Mouse (Mus musculus): ENCODE measurements around the gene Fsip1. TPM values are rescaled to one million over a fixed set of nuclear protein-coding genes. Genes with fewer than 3 reads are reported as not detected.

Fsip1 gene
- polyA plus RNA-seq, 1 experiment from 2014 or later, result 0.79 TPM

- peaks cover 31% of the 10 kb centered on the region for H3K4me1 ChIP-seq
- H3K4me2 ChIP-seq, result no peak overlapping the region
- ATAC-seq (ENCODE audit: insufficient number of reproducible peaks, insufficient read depth, low FRiP score, low TSS enrichment, low read depth), result no peak
- WGBS, result 95% methylated on average over 11 of the region's 11 CpGs
- no peak overlapping the region for H3K9ac ChIP-seq
- H3K27me3 ChIP-seq, result no peaks in the 10 kb centered on the region
- H3K27ac ChIP-seq, result no peak overlapping the region
- H3K9me3 ChIP-seq, result no peaks in the 10 kb centered on the region
- peaks cover 96% of the 10 kb centered on the region for H3K36me3 ChIP-seq
- no peak overlapping the region for H3K4me3 ChIP-seq
Measured at GRCm38 (mm10) chr2:118120095-118120494, 136.7 kb downstream of the Fsip1 start.

DNA sequence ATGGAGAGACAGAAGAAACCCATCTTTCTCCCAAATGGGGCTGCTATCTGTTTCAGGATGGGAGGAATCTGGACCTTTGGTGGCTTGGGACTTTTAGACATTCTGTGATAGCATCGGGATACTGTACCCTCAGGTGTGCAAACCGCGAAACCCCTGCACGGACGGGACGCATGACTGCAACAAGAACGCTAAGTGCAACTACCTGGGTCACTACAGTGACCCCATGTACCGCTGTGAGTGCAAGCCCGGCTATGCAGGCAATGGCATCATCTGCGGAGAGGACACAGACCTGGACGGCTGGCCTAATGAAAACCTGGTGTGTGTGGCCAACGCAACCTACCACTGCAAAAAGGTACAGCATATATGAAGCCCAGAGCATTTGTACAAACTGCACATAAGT lies 137.1 kb downstream of the Fsip1 start:
- H3K4me2 ChIP-seq, result no peak overlapping the region
- no peak overlapping the region for H3K9ac ChIP-seq
- no peaks in the 10 kb centered on the region for H3K9me3 ChIP-seq
- H3K4me3 ChIP-seq, result no peak overlapping the region
- H3K36me3 ChIP-seq, result peaks cover 96% of the 10 kb centered on the region
- 93% methylated on average over 12 of the region's 12 CpGs for WGBS
- no peak for ATAC-seq (ENCODE audit: insufficient number of reproducible peaks, insufficient read depth, low FRiP score, low TSS enrichment, low read depth)
- peaks cover 31% of the 10 kb centered on the region for H3K4me1 ChIP-seq
- H3K27ac ChIP-seq, result no peak overlapping the region
- H3K27me3 ChIP-seq, result no peaks in the 10 kb centered on the region

- Histone ChIP-seq H3K4me2 (no peak overlapping the region), H3K9me3 (no peaks in the 10 kb centered on the region), H3K4me3 (no peak overlapping the region), H3K4me1 (peaks cover 41% of the 10 kb centered on the region), H3K27ac (no peak overlapping the region), H3K36me3 (peaks cover 86% of the 10 kb centered on the region), H3K9ac (no peak overlapping the region), H3K27me3 (no peaks in the 10 kb centered on the region)
- 78% methylated on average over 7 of the region's 7 CpGs for WGBS
- no peak for ATAC-seq (ENCODE audit: insufficient number of reproducible peaks, insufficient read depth, low FRiP score, low TSS enrichment, low read depth)
Measured at GRCm38 (mm10) chr2:118118515-118118914, 138.3 kb downstream of the Fsip1 start.

DNA sequence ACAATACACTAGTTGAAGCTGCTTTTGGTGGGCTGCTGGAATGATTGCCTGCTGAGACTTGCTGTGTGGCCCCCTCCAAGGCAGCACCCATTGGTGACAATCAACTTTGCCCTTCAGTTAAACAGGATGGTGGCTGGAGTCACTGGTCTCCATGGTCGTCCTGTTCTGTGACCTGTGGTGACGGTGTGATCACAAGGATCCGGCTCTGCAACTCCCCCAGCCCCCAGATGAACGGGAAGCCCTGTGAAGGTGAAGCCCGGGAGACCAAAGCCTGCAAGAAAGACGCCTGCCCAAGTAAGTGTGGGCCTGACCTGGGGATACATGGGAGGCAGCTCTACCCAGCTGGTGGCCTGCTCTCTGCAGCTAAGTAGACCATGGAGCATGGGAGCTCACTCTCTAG lies 138.7 kb downstream of the Fsip1 start:
- Histone ChIP-seq H3K27me3 (no peaks in the 10 kb centered on the region), H3K4me2 (no peak overlapping the region), H3K4me1 (peaks cover 46% of the 10 kb centered on the region), H3K27ac (no peak overlapping the region), H3K9me3 (no peaks in the 10 kb centered on the region), H3K36me3 (peaks cover 81% of the 10 kb centered on the region), H3K4me3 (no peak overlapping the region), H3K9ac (no peak overlapping the region)
- 67% methylated on average over 6 of the region's 6 CpGs for WGBS
- ATAC-seq (ENCODE audit: insufficient number of reproducible peaks, insufficient read depth, low FRiP score, low TSS enrichment, low read depth), result no peak

DNA sequence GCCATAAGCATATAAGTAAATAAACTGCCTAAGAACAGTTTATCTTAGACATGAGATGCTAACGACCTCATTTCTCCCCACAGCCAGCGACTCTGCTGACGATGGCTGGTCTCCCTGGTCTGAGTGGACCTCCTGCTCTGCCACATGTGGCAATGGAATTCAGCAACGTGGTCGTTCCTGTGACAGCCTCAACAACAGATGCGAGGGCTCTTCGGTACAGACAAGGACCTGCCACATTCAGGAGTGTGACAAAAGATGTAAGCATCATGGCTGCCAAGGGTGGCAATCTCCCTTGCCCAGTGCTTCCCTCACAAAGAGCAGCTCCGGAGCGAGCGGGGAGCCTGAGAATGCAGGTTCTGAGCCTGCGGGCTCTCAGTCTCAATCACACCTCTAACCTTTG lies 139.4 kb downstream of the Fsip1 start:
- ATAC-seq (ENCODE audit: insufficient number of reproducible peaks, insufficient read depth, low FRiP score, low TSS enrichment, low read depth), result no peak
- H3K4me3 ChIP-seq, result no peak overlapping the region
- no peak overlapping the region for H3K9ac ChIP-seq
- no peaks in the 10 kb centered on the region for H3K27me3 ChIP-seq
- peaks cover 52% of the 10 kb centered on the region for H3K4me1 ChIP-seq
- no peaks in the 10 kb centered on the region for H3K9me3 ChIP-seq
- WGBS, result 73% methylated on average over 11 of the region's 11 CpGs
- H3K4me2 ChIP-seq, result no peak overlapping the region
- peaks cover 74% of the 10 kb centered on the region for H3K36me3 ChIP-seq
- H3K27ac ChIP-seq, result no peak overlapping the region

DNA sequence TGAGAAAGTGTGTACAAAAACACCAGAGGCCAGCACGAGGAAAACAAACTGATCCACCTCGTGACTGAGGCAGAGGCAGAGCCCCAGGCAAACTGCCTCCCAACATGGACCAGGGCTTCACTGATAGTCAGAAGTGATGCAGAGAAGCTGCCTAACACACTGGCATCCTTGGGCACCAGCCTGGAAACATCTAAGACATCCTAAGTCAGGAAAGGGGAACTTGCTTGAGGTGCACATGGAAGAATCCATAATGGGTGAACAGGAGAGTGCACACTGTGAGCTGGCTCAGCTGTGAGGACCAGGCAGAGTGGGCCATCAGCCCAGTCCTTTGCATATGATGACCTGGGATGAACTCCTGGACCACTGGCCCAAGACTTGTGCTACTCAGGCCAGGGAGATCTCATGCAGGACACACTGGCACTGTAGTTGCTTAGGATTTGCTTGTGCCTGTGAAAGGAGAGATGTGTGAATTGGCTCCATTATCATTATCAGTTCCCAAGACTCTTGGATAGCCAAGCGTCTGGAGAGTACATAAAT lies 139.9 kb downstream of the Fsip1 start:
- no peak overlapping the region for H3K9ac ChIP-seq
- H3K27ac ChIP-seq, result no peak overlapping the region
- 59% methylated on average over 3 of the region's 3 CpGs for WGBS
- H3K9me3 ChIP-seq, result no peaks in the 10 kb centered on the region
- no peak overlapping the region for H3K4me2 ChIP-seq
- H3K4me1 ChIP-seq, result peaks cover 53% of the 10 kb centered on the region
- H3K4me3 ChIP-seq, result no peak overlapping the region
- H3K36me3 ChIP-seq, result peaks cover 69% of the 10 kb centered on the region
- no peak for ATAC-seq (ENCODE audit: insufficient number of reproducible peaks, insufficient read depth, low FRiP score, low TSS enrichment, low read depth)
- no peaks in the 10 kb centered on the region for H3K27me3 ChIP-seq

GRCm38 (mm10) chr2:118116180-118116579 lies 140.6 kb downstream of the Fsip1 start:
- Histone ChIP-seq H3K9me3 (no peaks in the 10 kb centered on the region), H3K27ac (no peak overlapping the region), H3K4me3 (no peak overlapping the region), H3K4me2 (peak overlapping the region; percentile 89), H3K36me3 (peaks cover 62% of the 10 kb centered on the region), H3K27me3 (no peaks in the 10 kb centered on the region), H3K9ac (no peak overlapping the region), H3K4me1 (peaks cover 53% of the 10 kb centered on the region)
- WGBS, result 72% methylated on average over 2 of the region's 2 CpGs
- ATAC-seq (ENCODE audit: insufficient number of reproducible peaks, insufficient read depth, low FRiP score, low TSS enrichment, low read depth), result no peak

DNA sequence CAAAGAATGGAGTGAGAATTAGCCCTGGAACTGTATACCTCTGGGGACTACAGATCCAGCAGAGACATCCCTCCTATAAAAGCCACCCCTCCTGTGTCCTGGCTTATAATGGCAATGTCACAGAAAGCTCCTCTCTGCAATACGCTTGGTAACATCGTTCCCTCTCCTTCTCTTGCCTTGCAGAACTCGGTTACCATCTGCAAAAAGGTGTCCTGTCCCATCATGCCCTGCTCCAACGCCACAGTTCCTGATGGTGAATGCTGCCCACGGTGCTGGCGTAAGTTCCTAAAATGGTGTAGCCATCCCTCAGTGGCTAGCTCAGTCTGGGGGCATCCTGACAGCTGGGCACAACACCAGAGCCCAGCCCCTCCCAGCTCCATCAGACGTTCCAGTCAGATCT lies 141.1 kb downstream of the Fsip1 start:
- Histone ChIP-seq H3K4me2 (peak overlapping the region; percentile 89), H3K27ac (no peak overlapping the region), H3K9me3 (no peaks in the 10 kb centered on the region), H3K4me3 (peak overlapping the region; percentile 69), H3K27me3 (no peaks in the 10 kb centered on the region), H3K9ac (0 out of 2 replicates have a peak overlapping the region, but pooled peaks have one; percentile 2), H3K4me1 (peaks cover 55% of the 10 kb centered on the region), H3K36me3 (peaks cover 57% of the 10 kb centered on the region)
- no peak for ATAC-seq (ENCODE audit: insufficient number of reproducible peaks, insufficient read depth, low FRiP score, low TSS enrichment, low read depth)
- 80% methylated on average over 7 of the region's 7 CpGs for WGBS

- no peaks in the 10 kb centered on the region; the same call in 1 of the 2 replicates for H3K27me3 ChIP-seq
- peak overlapping the region; percentile 89 for H3K4me2 ChIP-seq
- peak overlapping the region; percentile 83 for H3K9ac ChIP-seq
- H3K36me3 ChIP-seq, result peaks cover 47% of the 10 kb centered on the region
- WGBS, result 70% methylated on average over 10 of the region's 10 CpGs
- H3K9me3 ChIP-seq, result no peaks in the 10 kb centered on the region
- H3K4me1 ChIP-seq, result peaks cover 65% of the 10 kb centered on the region
- peak overlapping the region; percentile 69 for H3K4me3 ChIP-seq
- no peak overlapping the region for H3K27ac ChIP-seq
- no peak for ATAC-seq (ENCODE audit: insufficient number of reproducible peaks, insufficient read depth, low FRiP score, low TSS enrichment, low read depth)
Measured at GRCm38 (mm10) chr2:118114671-118115070, 142.1 kb downstream of the Fsip1 start.

DNA sequence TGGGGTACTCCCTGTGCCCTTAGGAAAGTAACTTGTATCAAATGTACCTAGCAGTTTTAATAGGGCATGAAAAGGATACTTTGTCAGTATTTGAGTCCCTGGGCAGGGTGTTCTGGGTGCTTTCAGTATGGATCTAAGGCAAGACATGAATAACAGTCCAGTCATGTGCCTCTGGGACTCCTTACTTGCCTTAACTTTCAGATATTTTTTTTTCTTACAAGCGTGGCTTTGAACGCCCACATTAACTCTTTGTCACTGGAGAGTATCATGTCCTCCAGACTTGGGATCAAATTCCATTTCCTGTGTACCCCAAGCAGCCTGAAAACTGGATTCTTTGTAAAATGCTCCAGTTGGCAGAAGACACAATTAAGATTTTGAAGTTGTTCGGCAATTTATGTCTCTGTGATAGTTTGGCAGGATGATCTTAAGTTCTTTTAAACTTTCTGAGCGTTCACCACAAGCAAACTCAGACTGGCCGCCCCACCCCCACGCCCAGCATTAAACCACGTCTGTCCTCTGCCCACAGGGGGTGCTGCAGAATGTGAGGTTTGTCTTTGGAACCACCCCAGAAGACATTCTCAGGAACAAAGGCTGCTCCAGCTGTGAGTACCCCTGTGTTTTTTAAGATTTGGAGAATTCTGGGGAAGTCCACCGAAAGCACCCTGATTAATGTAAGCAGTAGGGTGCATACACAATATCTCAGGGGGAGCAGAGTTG lies 142.8 kb downstream of the Fsip1 start:
- no peak overlapping the region for H3K27ac ChIP-seq
- H3K4me1 ChIP-seq, result peaks cover 68% of the 10 kb centered on the region
- peaks cover 40% of the 10 kb centered on the region for H3K36me3 ChIP-seq
- H3K4me2 ChIP-seq, result peak overlapping the region; percentile 89
- no peaks in the 10 kb centered on the region for H3K9me3 ChIP-seq
- 23% methylated on average over 8 of the region's 8 CpGs for WGBS
- H3K4me3 ChIP-seq, result peak overlapping the region; percentile 69
- peak overlapping the region; percentile 83 for H3K9ac ChIP-seq
- no peak for ATAC-seq (ENCODE audit: insufficient number of reproducible peaks, insufficient read depth, low FRiP score, low TSS enrichment, low read depth)
- H3K27me3 ChIP-seq, result no peaks in the 10 kb centered on the region; the same call in 1 of the 2 replicates

DNA sequence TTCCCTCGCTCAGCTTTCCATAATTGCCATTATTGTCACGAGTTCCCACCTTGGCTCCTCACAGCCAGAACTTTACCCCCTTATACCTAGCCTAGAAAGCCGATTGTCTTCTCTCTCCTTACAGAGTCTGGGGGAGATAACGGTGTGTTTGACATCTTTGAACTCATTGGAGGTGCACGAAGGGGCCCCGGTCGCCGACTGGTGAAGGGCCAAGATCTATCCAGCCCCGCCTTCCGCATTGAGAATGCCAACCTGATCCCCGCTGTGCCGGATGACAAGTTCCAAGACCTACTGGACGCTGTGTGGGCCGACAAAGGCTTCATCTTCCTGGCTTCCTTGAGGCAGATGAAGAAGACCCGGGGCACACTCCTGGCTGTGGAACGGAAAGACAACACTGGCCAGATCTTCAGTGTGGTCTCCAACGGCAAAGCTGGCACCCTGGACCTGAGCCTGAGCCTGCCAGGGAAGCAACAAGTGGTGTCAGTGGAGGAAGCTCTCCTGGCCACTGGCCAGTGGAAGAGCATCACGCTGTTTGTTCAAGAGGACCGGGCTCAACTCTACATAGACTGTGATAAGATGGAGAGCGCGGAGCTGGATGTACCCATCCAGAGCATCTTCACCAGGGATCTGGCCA lies 143.8 kb downstream of the Fsip1 start:
- no peaks in the 10 kb centered on the region; the same call in 1 of the 2 replicates for H3K27me3 ChIP-seq
- H3K9ac ChIP-seq, result peak overlapping the region; percentile 83
- peak overlapping the region; percentile 69 for H3K4me3 ChIP-seq
- peaks cover 61% of the 10 kb centered on the region for H3K4me1 ChIP-seq
- 59% methylated on average over 21 of the region's 21 CpGs for WGBS
- H3K4me2 ChIP-seq, result peak overlapping the region; percentile 89
- H3K36me3 ChIP-seq, result peaks cover 30% of the 10 kb centered on the region
- H3K9me3 ChIP-seq, result no peaks in the 10 kb centered on the region
- no peak for ATAC-seq (ENCODE audit: insufficient number of reproducible peaks, insufficient read depth, low FRiP score, low TSS enrichment, low read depth)
- no peak overlapping the region for H3K27ac ChIP-seq

GRCm38 (mm10) chr2:118112438-118112837 lies 144.3 kb downstream of the Fsip1 start:
- H3K27ac ChIP-seq, result no peak overlapping the region

More at GRCm38 (mm10) chr2:118112438-118112837, 144.3 kb downstream of the Fsip1 start:
- Histone ChIP-seq H3K9me3 (no peaks in the 10 kb centered on the region), H3K4me3 (peak overlapping the region; percentile 69), H3K36me3 (peaks cover 25% of the 10 kb centered on the region), H3K4me1 (peaks cover 56% of the 10 kb centered on the region), H3K27me3 (no peaks in the 10 kb centered on the region; the same call in 1 of the 2 replicates), H3K4me2 (peak overlapping the region; percentile 89), H3K9ac (peak overlapping the region; percentile 83)
- ATAC-seq (ENCODE audit: insufficient number of reproducible peaks, insufficient read depth, low FRiP score, low TSS enrichment, low read depth), result no peak
- WGBS, result 13% methylated on average over 5 of the region's 5 CpGs
